Mouse (Mus musculus): ENCODE measurements around the gene Vmn1r76.

Vmn1r76 gene

DNA sequence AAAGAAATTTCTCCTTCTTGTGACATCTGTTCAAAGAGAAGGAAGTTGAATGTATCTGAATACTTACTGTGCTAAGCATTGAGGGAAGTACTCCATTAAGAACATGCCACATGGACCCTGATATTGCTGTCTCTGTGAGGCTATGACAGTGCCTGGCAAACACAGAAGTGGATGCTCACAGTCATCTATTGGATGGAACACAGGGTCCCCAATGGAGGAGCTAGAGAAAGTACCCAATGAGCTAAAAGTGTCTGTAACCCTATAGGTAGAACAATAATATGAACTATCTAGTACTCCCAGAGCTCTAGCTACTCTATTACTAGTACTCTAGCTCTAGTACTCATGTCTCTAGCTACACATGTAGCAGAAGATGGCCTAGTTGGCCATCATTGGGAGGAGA is at the start of gene Vmn1r76:
Gene Vmn1r76 (minus strand): TSS at position 101 of the 400 bp plus-strand sequence.
- no peak for DNase-seq (ENCODE audit: low read depth in 2 of 2, low spot score in 2 of 2)

DNA sequence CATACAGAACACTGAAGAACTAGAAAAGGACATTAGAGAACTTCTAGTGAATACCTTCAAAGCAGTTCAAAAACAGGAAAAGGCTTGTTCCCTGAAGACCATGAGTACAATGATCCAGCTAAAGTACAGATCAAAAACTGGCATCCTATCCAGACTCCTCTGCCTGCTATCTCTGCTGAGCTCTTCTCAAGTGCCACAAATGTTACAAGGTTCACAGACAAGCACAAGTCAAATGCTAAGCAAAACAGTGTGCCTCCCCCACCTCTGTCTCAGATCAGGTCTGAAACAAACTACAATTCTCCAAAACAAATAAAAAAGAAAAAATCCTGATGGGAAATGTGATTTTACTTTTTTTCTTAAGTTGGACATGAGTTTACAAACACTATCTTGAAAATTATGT is 34.6 kb upstream of the Vmn1r76 start:
- no peak for DNase-seq (ENCODE audit: low read depth in 2 of 2, low spot score in 2 of 2)

DNA sequence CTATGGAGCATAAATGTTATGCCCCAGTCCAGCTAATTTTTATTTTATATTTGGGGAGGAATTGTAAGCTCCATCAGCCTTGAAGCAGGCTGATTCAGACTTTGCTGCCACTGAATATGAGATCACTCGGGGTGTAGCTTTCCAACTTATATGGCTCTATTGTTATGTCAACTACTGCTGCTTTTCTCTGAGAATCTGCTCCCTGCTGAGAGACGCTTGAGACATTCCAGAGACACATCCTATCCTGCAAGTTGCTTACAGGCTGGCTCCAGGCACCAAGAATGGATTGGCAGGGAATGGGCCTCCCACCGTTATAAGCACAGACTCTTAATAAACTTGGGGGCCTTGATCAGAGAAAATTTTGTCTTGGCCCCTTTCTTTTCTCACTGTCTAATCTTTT is 10.0 kb upstream of the Vmn1r76 start:
- DNase-seq (ENCODE audit: low read depth in 2 of 2, low spot score in 2 of 2), result no peak

DNA sequence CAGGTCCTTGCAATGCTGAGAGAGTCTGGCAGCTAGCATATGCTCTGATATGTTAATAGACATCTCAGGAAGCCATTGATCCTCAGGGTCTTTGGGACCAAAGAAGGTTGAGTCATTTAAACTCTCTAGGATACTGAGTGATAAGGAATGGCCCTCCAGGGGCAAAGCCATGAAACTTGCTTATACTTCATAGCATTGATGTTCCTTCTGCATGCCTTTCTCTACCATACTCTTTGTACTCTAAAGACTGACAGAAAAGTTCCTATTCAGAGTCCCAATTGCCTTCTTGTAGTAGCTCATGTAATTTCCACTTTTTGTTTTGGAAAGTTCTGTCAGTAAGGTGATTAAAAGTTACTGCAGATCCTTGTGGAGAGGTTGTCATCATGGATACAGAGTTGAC is 63.7 kb downstream of the Vmn1r76 start, which contains the start of gene Vmn1r75:
Gene Vmn1r75 (plus strand): TSS at position 301 of the 400 bp plus-strand sequence.
- no peak for DNase-seq (ENCODE audit: low read depth in 2 of 2, low spot score in 2 of 2)
